Mouse (Mus musculus): ENCODE measurements at regions not wholly inside any gene's neighbourhood (a gene's known extent, or its start where the extent isn't known, plus 50 kb on each side); places are given as distances from the start of the nearest gene placed in this dataset.

DNA sequence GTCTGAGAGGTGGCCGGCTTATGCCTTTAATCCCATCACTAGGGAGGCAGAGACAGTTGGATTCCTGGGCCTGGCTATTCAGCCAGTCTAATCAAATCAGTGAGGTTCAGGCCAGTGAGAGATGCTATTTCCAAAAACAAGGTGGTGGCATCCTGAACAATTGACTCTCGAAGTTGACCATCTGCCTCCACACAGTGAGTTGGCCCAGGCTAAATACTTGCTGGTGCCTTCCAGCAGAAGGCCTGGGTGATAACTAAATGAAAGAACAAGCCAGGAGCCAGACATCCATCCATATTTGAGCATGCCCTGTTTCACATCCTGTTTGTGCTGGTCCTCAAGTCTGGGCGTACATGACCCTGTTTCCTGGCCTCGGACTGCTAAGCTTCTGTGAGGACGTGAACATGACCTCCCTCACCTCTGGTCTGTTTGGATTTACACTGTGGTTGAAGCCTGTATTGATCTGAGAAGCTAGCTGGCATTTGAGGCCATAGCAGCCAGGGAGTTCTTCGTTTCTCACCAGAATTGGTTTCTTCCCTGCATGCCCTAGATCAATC is 222.5 kb downstream of the Gadd45g start:
- no peak for TF ChIP-seq RAD21 (IDR thresholded peaks at IDR 0.05; ENCODE audit: low read depth, low read length)
- no peak for TF ChIP-seq ETS1 (IDR thresholded peaks at IDR 0.05; ENCODE audit: low read depth, low read length)
- TF ChIP-seq TAL1 (IDR thresholded peaks at IDR 0.05; ENCODE audit: low read length): no peak
- no peak for TF ChIP-seq POLR2A (IDR thresholded peaks at IDR 0.05; ENCODE audit: control insufficient read depth in 1 of 2, insufficient read depth in 1 of 2, low read depth in 1 of 2, low read length in 2 of 2, poor library complexity in 1 of 2)
- no peak for TF ChIP-seq MAX (IDR thresholded peaks at IDR 0.05; ENCODE audit: low read length)
- no peak for TF ChIP-seq JUND (IDR thresholded peaks at IDR 0.05; ENCODE audit: low read depth, low read length)
- TF ChIP-seq MEF2A (IDR thresholded peaks at IDR 0.05; ENCODE audit: extremely low read depth, insufficient replicate concordance, low read depth, low read length, poor library complexity, severe bottlenecking): no peak

Measured in MEL (cell line).